Mouse (Mus musculus): Measurements from ENCODE around the gene Tnks2.

Gene Tnks2

DNA sequence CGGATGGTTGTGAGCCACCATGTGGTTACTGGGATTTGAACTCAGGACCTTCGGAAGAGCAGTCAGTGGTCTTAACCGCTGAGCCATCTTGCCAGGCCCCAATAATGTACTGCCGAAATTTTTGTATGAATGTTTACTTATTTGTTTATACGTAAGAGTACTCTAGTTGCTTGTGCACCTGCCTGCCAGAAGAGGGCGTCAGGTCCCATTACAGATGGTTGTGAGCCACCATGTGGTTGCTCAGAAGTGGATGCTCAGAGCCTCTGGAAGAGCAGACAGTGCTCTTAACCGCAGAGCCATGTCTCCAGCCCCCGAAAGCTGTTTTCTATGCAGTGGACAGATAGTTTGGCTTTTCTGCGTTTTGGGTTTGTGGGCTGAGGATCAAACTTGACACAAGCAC is 63.7 kb downstream of the Tnks2 start:
- DNase-seq (ENCODE audit: low spot score): no peak

DNA sequence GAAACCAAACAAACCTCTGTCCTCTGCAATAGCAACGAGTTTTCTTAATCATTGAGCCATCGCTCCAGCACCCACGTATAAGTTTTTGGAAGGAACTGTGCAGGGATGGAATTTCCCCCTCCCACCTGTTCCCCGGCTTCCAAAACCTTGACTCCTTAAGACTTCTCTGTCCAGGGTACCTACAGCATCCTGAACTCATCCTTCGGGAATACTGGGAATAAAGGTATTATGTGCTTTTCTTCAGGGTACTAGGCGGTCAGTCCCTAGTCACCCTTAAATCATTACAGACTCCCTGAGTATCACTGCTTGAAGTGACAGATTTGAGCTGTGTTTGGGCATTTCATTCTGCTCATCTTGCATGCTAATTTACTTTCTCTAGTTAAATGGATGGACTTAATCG is 69.3 kb downstream of the Tnks2 start:
- no peak for DNase-seq (ENCODE audit: low spot score)

DNA sequence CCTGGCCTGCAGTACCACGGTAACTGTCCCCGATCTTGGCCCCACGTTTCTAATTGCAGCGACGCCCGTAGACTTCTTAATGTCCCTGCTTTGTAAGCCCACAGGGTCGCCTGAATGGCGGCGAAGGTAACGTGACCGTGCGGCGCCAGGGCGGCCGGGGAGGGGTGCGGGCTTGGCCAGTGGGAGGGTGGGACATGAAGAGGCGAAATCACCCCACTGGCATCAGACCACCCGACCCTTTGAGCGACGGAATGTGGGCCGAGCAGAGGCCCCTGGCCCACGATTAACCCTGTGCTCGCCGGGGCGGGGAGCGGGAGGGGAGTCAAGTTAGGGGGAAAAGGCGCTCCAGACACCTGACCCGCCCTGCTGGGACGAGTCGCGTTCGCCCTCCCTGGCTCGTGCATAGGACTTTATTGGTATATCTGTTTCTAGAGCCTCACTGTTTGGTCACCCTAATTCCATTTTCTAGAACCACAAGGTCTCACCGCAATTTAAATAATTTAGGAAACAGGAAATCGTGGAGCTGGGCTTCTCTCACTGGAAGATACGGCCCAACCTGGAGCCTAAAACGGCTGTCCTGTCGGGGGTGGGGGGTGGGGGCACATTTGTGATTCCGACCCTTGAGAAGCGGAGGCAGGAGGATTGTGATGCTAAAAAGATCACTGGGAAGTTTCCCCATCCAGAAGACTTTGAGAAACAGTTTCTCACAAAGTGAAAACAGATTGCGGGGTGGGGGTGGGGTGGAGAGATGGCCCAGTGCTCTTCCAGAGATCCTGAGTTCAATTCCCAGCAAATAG is 70.4 kb downstream of the Tnks2 start:
- DNase-seq (ENCODE audit: low spot score): no peak

DNA sequence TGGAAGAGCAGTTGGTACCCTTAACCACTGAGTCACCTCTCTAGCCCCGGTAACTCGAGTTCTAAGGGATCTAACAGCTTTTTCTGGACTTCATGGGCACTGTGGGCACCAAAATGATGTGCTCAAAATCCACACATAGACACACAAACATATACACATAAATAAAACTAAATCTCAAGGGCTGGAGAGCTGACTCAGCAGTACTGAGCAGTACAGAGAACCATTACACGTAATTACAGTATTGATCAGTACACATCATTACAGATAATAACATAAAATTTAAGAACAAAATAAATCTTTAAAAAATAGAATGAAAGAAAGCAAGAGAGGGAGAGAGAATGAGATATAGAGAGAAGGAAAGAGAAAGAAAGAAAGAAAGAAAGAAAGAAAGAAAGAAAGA is 75.1 kb downstream of the Tnks2 start:
- no peak for DNase-seq (ENCODE audit: low spot score)

DNA sequence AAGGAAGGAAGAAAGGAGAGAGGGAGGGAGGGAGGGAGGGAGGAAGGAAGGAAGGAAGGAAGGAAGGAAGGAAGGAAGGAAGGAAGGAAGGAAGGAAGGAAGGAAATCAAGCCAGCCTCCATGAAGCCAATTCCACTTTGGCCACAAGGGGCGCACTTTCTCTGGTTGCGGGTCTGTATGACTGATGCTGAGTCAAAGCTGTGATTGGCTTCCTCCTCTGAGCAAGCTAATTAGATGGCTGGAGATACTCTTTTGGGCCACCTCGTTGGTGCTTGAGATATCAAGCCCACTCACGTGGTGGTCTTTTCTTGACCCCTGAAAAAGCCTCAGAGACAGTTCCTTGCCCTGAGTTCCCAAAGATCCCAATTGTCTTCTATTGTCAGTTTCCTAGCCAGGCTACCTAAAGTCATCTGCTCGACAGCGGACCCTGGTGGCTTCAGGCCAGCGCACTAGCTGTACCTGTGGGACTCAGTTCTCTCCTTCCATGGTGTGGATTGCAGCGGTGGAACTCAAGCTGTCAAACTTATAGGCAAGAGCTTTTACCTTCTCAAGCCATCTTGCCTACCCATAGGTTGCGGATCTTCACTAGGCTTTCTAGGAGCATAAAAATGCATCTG is 75.8 kb downstream of the Tnks2 start:
- peak; percentile 53 for DNase-seq (ENCODE audit: low spot score)

DNA sequence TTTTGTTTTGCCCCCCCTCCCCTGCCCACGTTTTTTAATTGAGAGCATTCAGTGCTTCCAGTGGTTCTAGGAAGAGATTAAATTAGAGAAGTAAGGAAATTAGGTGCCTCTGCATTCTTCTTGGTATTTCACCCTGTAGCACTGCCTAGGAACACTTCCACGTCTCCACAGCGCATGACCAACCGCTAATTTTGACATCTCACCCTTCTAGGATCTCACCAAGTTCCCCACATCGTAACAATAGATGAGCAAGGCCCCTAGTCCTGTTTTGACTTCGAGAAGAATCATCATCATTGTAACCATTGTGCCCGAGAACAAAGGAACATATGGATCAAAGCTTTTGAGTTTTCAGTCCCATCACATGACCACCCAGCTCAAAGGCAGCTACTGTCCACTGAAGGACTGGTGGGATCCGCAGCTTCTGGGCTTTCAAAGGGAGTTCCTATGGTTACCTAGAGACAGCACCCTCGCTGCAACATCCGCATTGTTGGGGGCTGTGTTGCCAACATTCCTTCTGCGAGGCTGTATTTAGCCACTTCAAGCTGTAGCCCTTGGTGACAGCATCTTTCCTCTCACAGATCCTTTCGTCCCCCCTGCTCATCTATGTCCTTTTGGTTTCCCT is 76.5 kb downstream of the Tnks2 start:
- no peak for DNase-seq (ENCODE audit: low spot score)

DNA sequence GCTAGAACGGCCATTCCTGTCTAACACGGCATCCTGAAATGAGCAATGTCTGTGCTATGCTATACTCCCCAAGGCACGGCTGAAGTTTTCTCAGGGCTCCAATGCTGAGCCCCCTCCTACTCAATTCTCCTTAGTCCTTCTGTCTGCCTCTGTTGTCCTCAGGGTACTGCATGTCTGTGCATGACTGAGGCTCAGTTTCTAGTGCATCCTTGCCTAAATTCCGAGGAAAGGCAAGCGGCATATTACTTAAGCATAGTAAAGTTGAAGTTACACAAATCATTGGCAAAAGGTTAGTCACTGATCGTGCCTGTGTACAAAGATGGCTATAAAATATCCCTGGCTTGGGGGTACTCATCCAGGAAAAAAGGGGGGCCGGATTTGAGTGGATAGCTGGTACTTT is 79.0 kb downstream of the Tnks2 start:
- DNase-seq (ENCODE audit: low spot score): no peak

DNA sequence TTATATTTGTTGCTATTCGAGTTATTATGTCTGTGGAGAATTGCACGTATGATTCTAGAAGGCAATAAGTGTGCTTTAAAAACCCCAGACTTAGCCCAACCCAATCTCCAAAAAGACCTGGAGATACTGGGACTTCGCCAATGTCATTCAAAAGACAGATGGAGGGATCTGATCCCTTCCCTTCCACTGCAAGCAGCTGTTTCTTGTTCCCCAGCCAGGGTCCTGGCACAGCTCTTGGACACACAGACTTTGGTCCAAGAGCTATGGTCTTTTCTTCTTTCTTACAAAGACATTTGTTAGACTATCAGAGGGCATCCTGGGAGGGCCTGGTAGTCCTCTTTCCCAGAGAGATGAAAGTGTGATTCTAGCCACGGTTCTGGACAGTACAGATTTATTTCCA is 82.2 kb downstream of the Tnks2 start:
- no peak for DNase-seq (ENCODE audit: low spot score)

DNA sequence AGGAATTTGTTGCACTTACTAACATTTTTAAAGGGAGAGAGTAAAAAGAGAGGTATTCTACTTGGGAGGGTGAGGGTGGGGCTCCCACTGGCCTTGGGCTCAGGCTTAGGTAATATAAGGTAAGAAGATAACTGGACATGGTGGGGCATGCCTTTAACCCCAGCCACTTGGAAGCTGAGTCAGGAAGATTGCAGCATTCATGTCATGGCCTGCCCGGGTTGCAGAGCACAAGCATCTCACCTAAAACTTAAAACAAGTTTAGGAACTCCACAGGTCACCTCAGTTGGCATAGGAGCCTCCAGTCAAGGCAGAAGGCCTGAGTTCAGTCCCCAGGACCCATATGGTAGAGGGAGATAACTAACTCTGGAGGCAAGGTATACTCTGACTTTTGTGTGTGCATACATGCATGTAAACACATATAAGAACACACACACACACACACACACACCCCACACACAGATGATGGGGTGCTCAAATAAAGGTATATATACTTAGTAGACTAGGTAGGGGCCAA is 82.9 kb downstream of the Tnks2 start:
- DNase-seq (ENCODE audit: low spot score): no peak

DNA sequence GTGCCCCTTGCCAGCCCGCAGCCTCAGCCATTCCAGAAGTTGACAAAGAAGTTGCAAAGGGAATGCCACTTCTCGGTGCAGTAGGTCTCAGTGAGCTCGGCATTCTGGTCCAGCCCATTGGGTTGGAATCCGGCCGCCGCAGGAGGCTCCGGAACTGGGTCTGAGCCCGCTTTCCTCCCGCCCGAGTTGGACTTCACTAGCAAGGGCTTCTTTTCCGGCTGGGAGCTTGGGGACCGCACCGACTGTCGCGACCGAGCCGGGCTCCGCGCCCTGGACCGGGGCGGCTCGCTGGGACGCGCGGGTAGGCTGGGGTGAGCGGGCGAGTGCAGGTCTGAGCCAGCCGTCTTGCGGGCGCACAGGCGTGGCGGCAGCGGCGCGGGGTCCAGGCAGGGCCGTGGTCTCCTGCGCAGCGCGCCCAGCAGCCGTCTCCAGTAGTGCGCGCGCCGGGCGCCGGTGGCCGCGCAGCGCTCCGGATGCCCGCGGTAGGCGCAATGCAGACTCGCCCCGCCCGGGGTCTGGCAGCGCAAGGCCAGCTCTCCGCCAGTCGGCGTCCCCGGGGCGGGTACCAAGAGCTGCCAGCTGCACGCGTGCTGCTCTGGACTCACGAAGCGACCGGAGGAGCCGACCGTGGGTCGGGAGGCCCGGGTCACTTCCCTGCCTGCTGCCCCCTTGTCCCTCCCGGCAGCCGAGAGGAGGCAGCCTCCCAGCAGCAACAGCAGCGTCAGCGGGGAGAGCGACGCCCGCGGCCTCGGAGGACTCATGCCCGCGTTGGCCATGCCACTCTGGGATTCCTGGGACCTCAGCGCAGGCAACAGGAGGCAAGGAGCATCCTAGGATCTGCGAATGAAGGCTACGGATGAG is 84.6 kb downstream of the Tnks2 start:
- peak; percentile 85 for DNase-seq (ENCODE audit: low spot score)

DNA sequence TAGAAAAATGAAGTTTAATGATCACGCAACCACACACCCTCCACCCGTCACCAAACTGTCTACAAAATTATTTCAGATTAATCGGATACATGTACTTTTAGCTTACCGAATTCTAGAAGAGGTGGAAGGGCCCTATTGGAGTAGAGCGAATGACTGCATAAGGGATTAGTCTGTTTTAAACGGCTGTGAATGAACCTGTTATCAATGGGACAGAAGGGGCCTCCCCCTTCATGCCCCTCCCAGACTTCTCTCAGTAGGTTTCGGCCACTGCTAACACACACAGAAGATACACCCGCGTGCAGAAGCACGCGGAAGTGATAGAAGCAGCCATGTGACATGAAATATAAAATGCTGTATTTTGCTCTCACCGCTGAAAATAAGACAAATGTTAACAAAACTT is 85.4 kb downstream of the Tnks2 start, which contains the start of gene Fgfbp3:
Gene Fgfbp3, minus strand, starts transcription at position 150 of the 400 bp plus-strand sequence.
- DNase-seq (ENCODE audit: low spot score): no peak

DNA sequence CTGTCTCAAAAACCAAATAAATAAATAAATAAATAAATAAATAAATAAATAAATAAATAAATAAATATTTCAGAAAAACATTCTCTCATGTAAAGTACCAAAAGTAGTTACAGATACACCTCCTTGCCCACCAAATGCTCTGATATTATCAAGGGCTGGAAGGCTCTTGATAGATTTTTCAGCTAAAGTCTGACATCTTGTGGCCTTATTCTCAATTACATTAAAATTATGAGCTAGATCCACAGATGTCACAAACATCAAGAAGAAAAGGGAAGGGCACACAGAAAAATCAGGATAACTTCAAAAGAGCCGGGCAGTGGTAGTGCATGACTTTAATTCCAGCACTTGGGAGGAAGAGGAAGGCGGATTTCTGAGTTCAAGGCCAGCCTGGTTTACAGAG is 88.0 kb downstream of the Tnks2 start:
- no peak for DNase-seq (ENCODE audit: low spot score)

DNA sequence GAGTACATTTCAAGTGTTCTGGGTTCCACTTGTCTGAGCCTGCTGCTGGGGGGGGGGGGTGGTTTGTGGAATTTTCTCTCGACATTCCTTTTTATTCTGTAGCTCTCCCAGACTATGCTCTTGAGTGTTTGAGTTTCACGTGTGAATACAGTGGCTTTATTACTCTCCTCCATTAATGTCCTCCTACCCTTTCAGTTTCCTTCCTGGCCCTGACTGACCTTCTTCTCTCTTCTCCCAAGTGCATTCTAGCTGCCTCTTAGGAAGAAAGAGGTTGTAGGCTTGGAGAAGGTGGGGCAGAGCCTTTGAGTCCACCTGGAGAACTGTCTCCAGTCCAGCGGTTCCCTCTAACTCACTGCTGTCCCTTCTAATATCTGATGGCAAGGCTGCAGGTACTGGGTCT is 88.9 kb downstream of the Tnks2 start:
- no peak for DNase-seq (ENCODE audit: low spot score)

DNA sequence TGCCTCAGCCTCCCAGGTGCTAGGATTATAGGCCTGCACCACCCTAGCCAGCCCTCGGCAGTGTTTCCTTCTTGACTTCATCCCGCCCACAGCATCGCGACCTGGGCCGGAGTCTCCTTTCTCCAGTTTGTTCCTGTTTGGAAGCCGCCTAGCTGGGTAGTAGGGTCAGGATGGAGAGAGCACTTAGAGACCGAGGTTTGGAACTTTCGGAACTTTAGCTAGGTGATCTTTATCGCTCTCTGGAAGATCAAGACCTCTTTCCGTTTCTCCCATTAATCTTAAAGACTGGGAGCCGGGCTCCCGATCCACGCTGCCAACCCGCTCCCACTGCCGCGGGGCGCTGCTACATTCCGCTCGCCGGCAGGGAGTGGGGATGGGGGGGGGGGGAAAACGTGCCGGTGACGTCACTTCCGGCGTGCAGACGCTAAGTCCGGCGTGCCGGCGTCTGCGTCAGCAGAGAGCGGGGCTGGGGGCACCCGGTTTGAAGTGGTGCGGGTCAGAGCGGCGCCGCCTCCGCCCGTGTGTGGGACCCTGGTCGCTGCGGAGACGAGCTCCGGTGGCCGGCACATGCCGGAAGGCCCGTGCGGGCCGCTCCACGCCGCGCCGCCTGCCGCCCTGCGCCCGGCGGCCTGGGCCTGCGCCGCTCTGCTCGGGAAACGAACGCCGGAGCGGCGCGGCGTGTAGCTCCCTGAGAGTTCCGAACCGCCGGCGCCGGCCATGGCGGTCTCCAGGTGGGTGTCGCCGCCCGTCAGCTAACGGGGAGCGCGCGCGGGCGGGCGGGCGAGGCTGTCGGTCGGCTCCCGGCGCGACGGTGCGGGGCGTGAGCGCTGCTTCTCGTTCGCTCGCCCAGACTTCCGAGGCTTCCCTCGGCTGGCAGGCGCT is 91.9 kb downstream of the Tnks2 start, which contains the start of gene Btaf1:
Gene Btaf1, plus strand, starts transcription at position 409 of the 882 bp plus-strand sequence.
- DNase-seq (ENCODE audit: low spot score): peak; percentile 95

DNA sequence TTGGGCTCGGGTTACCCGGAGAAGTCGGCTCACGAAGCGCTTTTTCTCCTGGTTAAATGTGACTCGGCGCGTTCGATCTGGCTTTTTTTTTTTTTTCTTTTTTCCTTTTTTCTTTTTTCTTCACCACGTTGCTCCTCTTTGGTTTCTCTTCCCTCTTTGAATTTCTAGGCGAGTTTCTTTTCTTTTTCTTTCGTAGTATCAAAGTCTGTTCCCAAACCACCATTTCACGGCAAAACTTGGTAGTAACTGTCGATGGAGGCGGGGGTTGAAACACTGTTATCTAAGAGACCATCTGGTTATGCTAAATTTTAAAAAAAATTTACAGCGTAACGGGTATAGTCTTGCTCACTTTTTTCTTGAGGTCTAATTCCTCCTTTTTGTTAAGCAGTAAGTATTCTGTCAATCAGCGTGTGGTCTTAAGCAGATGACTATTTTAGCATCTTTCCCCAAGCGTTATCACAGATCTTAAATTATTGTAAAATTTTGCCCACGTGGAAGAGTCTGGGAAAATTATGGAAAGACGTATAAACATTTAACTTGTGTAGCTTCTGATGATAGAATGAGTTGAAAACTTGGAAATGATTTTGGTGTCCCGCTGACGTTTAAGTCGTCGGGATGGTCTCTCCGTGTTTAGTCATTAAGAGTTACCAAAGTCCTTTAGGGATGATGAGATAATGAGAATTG is 92.7 kb downstream of the Tnks2 start:
- DNase-seq (ENCODE audit: low spot score): no peak

DNA sequence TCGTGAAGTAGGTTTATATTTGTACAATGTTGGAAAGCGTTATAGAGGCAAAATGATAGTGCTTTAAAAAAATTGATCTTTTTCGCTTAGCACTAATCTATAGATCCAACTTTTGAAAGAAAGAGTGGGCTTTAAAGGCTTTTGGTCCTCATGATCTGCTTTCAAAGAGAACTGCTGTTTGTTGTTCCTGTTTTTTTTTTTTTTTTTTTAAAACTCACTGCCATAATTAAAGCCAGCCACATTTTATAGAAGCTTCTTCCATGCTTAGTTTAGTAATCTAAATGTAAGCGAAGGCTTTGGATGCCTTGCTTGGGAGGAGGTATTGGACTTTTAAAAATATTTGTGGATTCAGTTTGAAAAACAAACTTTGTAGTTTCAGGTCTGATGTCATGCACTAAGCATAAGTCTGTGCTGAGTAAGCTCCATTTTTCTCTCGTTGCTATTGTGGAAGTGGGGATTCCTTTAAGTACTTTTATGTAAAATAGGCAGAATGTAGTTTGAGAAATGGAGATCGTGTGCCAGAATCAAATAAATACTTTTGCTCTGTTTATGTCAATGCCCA is 93.8 kb downstream of the Tnks2 start:
- no peak for DNase-seq (ENCODE audit: low spot score)

DNA sequence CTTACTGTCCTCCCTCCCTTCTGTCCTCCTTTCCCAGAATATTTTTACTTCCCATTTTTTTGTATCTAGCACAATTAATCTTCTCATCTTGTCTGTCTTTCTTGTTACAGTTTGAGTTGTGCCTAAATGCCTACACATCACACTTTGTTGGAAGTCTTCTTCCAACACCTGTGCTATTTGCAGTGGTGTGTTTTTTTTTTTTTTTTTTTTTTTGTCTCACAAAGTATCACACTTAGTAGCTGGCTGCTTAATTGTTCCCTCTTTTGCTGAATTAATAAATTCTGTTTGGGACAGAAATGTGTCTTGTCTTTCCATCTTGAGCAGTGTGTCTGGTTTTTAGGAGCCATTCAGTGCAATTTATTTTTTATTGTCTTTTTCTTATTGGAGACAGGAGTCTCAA is 95.8 kb downstream of the Tnks2 start:
- no peak for DNase-seq (ENCODE audit: low spot score)

DNA sequence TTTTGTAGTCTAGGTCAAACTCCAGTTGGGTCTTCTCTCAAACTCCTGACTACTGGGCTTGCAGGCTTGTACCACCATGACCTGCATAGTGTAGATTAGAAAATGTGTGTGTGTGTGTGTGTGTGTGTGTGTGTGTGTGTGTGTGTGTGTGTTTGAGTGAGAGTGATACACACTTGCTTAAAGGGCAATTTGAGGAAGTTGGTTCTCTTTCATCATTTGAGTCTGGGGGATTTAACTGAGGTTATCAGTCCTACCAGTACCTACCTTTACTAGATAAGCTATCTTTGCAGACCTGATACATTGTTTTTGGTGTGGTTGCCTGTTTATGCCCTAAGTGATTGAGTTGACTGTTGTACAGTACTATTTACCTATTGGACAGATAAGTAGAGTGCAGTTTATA is 98.1 kb downstream of the Tnks2 start:
- DNase-seq (ENCODE audit: low spot score): no peak

DNA sequence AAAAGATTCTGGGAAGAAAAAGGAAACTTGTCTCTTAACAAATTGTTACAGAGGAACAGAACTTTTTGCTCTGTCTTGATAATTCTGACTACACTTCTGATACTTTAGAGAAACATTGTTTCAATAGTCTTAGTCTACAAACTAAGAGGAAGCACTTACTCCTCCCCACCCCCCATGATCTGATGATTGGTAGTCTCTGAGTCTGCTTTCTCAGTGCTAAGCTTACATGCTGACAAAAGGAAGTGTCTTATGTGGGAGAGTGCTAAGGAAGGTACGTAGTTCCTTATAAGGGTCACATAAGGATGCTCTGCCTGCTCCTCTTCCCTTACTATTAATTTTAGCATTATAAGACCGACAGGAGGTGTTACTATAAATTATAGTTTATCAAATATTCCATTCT is 98.6 kb downstream of the Tnks2 start:
- peak; percentile 72 for DNase-seq (ENCODE audit: low spot score)

DNA sequence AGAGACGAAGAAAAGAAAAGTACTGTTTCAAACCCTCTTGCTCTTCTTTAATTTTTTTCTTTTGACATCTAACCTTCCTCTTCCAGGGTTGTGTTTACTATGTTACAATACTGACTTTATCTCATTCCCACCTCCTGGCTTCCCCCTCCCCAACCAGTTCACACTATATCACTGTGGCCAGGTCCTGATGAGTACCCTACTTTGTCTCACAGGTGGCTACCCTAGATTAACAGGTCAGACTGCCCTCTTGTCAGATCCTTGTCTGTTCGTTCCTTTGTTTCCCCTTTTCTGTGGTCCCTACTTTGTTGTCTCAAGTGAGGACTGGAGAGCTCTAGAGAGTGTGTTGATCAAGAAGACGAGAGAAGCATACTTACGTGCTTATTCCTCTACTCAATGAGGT is 102.3 kb downstream of the Tnks2 start:
- no peak for DNase-seq (ENCODE audit: low spot score)

Data from testis, postnatal 14 days (tissue).